Mouse (Mus musculus) cortical plate, adult 2 months (tissue): ENCODE data around the gene Mau2.

Experiments used
- CTCF ChIP-seq: fragments of 200-500 bp; IDR thresholded peaks from 2 replicates; pipeline ENCODE4 v1.5.1; 2011; ENCODE audit warnings: mild to moderate bottlenecking, control low read depth, low read length; ENCODE audit not compliant: insufficient read depth; ENCODE audit errors: extremely low read depth
- POLR2A ChIP-seq: fragments of 200-500 bp; IDR thresholded peaks from 2 replicates; pipeline ENCODE4 v1.6.1; 2011; ENCODE audit warnings: mild to moderate bottlenecking, low read length, control low read depth; ENCODE audit not compliant: insufficient read depth; ENCODE audit errors: extremely low read depth

DNA sequence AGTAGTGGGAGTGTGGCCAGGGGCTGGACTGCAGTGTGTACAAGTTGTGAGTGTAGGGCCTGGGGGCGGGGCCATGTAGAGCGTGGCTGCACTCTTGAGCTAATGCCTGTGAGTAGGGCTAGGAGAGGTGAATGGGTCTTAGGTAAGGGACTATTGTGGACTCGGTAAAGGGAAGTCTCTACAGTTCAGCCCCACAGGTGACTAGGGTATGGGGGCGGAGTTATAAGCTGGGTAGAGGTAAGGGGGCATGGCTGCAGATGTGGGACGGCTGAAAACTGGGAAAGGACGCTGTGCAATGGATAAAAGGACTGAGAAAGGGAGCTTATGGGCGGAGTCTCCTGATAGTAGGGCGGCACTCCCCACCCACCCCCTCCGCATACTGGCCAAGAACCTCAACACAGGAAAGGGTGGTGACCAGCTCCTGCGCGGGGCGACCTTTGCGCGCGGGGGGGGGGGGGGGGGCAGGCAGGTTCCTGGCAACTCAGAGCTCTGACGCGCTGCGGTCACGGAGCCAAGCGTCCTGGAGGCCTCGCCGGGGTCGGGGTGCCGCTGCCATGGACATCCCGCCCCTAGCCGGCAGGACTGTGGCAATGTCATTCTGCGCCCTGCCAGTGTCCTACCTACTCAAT, 30.0 kb upstream of the Mau2 start, which contains the start of gene Tm6sf2:
- 0 out of 2 replicates have a peak, but pooled peaks have one; percentile 8 for TF ChIP-seq POLR2A
- TF ChIP-seq CTCF = no peak
